Mouse (Mus musculus) ovary, postnatal 10 days (tissue): ENCODE measurements at regions not wholly inside any gene's neighbourhood (a gene's known extent, or its start where the extent isn't known, plus 50 kb on each side); places are given as distances from the start of the nearest gene placed in this dataset.

Experiments used
- DNase-seq: peaks from one replicate; pipeline ENCODE4 v3.0.0; 2022; ENCODE audit warnings: low spot score

- DNase-seq = no peak
Measured at GRCm38 (mm10) chr4:84222057-84222717, 452.9 kb downstream of the Bnc2 start.

DNA sequence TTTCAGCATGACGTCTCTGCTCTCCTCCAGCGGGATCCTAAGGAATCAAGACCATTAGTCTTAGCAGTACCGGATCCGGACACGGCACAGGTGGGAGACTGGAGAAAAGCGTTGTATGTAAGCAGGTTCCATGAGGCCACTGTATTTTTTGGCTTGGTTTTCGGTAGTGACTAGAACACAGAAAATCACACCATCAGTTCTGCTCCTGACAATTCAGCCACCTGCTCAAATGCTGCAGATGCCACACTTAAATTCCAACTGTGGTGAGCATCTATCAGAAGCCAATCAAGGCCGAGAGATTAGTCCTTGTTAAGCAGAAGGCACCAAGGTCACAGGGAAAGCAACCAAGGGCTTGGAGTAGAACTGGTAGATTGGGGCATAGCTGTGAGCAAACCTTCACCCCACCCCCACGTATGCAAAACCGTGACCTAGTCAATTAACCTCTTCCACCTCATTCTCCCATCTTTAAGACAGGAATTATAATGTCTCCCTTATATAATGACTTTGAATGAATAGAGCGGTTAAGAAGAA is 452.2 kb downstream of the Bnc2 start:
- no peak for DNase-seq

- DNase-seq = no peak
Measured at GRCm38 (mm10) chr4:84224556-84224955, 450.5 kb downstream of the Bnc2 start.
